Mouse (Mus musculus) MEL (cell line): Measurements from ENCODE around the gene Nck1. TPM values are rescaled to one million over a fixed set of nuclear protein-coding genes. Genes with fewer than 3 reads are reported as not detected.

Experiments
- DNase-seq: peaks from one replicate; pipeline ENCODE4 v3.0.0; 2011; ENCODE audit warnings: low read depth, low spot score
- H3K27ac ChIP-seq: 2 replicates; pipeline ENCODE4 v1.5.1; 2012; ENCODE audit warnings: low read depth, mild to moderate bottlenecking, control low read depth, low read length, moderate library complexity; ENCODE audit not compliant: control insufficient read depth
- H3K27me3 ChIP-seq, 2 experiments: fragments of 150-350 bp in 1 of 2; sonication (generic) in 1 of 2; 2 replicates each; pipeline ENCODE4 v1.6.1; 2012; ENCODE audit warnings: low read length in 2 of 2, mild to moderate bottlenecking in 2 of 2, improper control_type of control experiment in 1 of 2, moderate library complexity in 1 of 2; ENCODE audit not compliant: insufficient read depth in 2 of 2, control insufficient read depth in 1 of 2
- H3K36me3 ChIP-seq, 2 experiments: 2 replicates each; pipeline ENCODE4 v1.6.1; 2012 to 2014; ENCODE audit warnings: low read length in 2 of 2, improper control_type of control experiment in 1 of 2, inconsistent platforms in 1 of 2, mild to moderate bottlenecking in 1 of 2; ENCODE audit not compliant: insufficient read depth in 2 of 2, control insufficient read depth in 1 of 2
- H3K4me1 ChIP-seq, 2 experiments: fragments of 150-350 bp in 1 of 2; sonication (generic) in 1 of 2; 2 replicates each; pipeline ENCODE4 v1.6.1; 2012; ENCODE audit warnings: low read length in 2 of 2, improper control_type of control experiment in 1 of 2, mild to moderate bottlenecking in 1 of 2; ENCODE audit not compliant: insufficient read depth in 2 of 2, control insufficient read depth in 1 of 2
- H3K4me3 ChIP-seq, 2 experiments: fragments of 150-350 bp in 1 of 2; sonication (generic) in 1 of 2; 2 replicates each; pipeline ENCODE4 v1.5.1; 2012; ENCODE audit warnings: low read depth in 2 of 2, low read length in 2 of 2, mild to moderate bottlenecking in 2 of 2, moderate library complexity in 2 of 2, control low read depth in 1 of 2, improper control_type of control experiment in 1 of 2; ENCODE audit not compliant: control insufficient read depth in 1 of 2, insufficient read depth in 1 of 2
- H3K79me2 ChIP-seq: 2 replicates; pipeline ENCODE4 v1.6.1; 2012; ENCODE audit warnings: mild to moderate bottlenecking, low read length, moderate library complexity; ENCODE audit not compliant: control insufficient read depth, poor library complexity, insufficient read depth
- H3K9ac ChIP-seq: 2 replicates; pipeline ENCODE4 v1.6.1; 2012; ENCODE audit warnings: low read depth, mild to moderate bottlenecking, control low read depth, low read length, moderate library complexity; ENCODE audit not compliant: control insufficient read depth, poor library complexity, severe bottlenecking
- H3K9me3 ChIP-seq: fragments of 150-350 bp; sonication (generic); replicated peaks from 2 replicates; pipeline ENCODE4 v1.6.1; 2012; ENCODE audit warnings: mild to moderate bottlenecking, low read length, improper control_type of control experiment, moderate library complexity; ENCODE audit not compliant: insufficient read depth
- CHD1 ChIP-seq: IDR thresholded peaks from 2 replicates; pipeline ENCODE4 v1.6.1; 2012; ENCODE audit warnings: low read depth, mild to moderate bottlenecking, inconsistent platforms, low read length, improper control_type of control experiment
- CHD2 ChIP-seq: IDR thresholded peaks from 2 replicates; pipeline ENCODE4 v1.6.1; 2011; ENCODE audit warnings: low read length, improper control_type of control experiment
- CTCF ChIP-seq, 3 experiments: IDR thresholded peaks in 2 of 3; conservative IDR thresholded peaks in 1 of 3; 2 replicates each; pipeline ENCODE4 v1.5.1; 2011 to 2012; ENCODE audit warnings: low read length in 3 of 3, low read depth in 2 of 3, mild to moderate bottlenecking in 2 of 3, improper control_type of control experiment in 1 of 3, inconsistent platforms in 1 of 3, mixed read lengths in 1 of 3, moderate library complexity in 1 of 3; ENCODE audit not compliant: control insufficient read depth in 1 of 3, insufficient read depth in 1 of 3, poor library complexity in 1 of 3, severe bottlenecking in 1 of 3
- EP300 ChIP-seq, 2 experiments: IDR thresholded peaks; 2 replicates each; pipeline ENCODE4 v1.6.1; 2011; ENCODE audit warnings: improper control_type of control experiment in 2 of 2, low read length in 2 of 2, low read depth in 1 of 2, mild to moderate bottlenecking in 1 of 2
- ETS1 ChIP-seq: IDR thresholded peaks from 2 replicates; pipeline ENCODE4 v1.6.1; 2012; ENCODE audit warnings: low read depth, mild to moderate bottlenecking, inconsistent platforms, low read length, improper control_type of control experiment, moderate library complexity
- GATA1 ChIP-seq: IDR thresholded peaks from 2 replicates; pipeline ENCODE4 v1.6.1; 2011; ENCODE audit warnings: low read depth, low read length, improper control_type of control experiment
- JUND ChIP-seq: IDR thresholded peaks from 2 replicates; pipeline ENCODE4 v1.6.1; 2011; ENCODE audit warnings: low read depth, mild to moderate bottlenecking, improper control_type of control experiment, low read length
- KAT2A ChIP-seq: conservative IDR thresholded peaks from 2 replicates; pipeline ENCODE4 v1.6.1; 2012; ENCODE audit warnings: low read depth, low read length, improper control_type of control experiment, inconsistent platforms
- MAFK ChIP-seq: IDR thresholded peaks from 2 replicates; pipeline ENCODE4 v1.6.1; 2011; ENCODE audit warnings: low read depth, mild to moderate bottlenecking, low read length, improper control_type of control experiment, borderline replicate concordance
- MYB ChIP-seq: IDR thresholded peaks from 2 replicates; pipeline ENCODE4 v1.6.1; 2011; ENCODE audit warnings: mild to moderate bottlenecking, low read depth, low read length, improper control_type of control experiment
- NELFE ChIP-seq: IDR thresholded peaks from 2 replicates; pipeline ENCODE4 v1.6.1; 2011; ENCODE audit warnings: low read depth, low read length, improper control_type of control experiment
- POLR2A ChIP-seq, 2 experiments: IDR thresholded peaks; 2 replicates each; pipeline ENCODE4 v1.6.1; 2011 to 2012; ENCODE audit warnings: low read length in 2 of 2, mild to moderate bottlenecking in 2 of 2, control low read depth in 1 of 2, improper control_type of control experiment in 1 of 2, low read depth in 1 of 2, moderate library complexity in 1 of 2; ENCODE audit not compliant: control insufficient read depth in 1 of 2, insufficient read depth in 1 of 2, poor library complexity in 1 of 2
- POLR2AphosphoS5 ChIP-seq: IDR thresholded peaks from 2 replicates; pipeline ENCODE4 v1.6.1; 2012; ENCODE audit warnings: low read depth, borderline replicate concordance, mild to moderate bottlenecking, inconsistent platforms, low read length, moderate library complexity, mixed read lengths
- RCOR1 ChIP-seq: IDR thresholded peaks from 2 replicates; pipeline ENCODE4 v1.6.1; 2012; ENCODE audit warnings: low read depth, mild to moderate bottlenecking, inconsistent platforms, low read length, improper control_type of control experiment
- SIN3A ChIP-seq: IDR thresholded peaks from 2 replicates; pipeline ENCODE4 v1.6.1; 2012; ENCODE audit warnings: low read length, improper control_type of control experiment, inconsistent platforms
- SMC3 ChIP-seq: IDR thresholded peaks from 2 replicates; pipeline ENCODE4 v1.6.1; 2011; ENCODE audit warnings: low read depth, low read length, improper control_type of control experiment
- TAL1 ChIP-seq: IDR thresholded peaks from 2 replicates; pipeline ENCODE4 v1.6.1; 2012; ENCODE audit warnings: mild to moderate bottlenecking, inconsistent platforms, low read length, moderate library complexity, mixed read lengths
- TCF12 ChIP-seq: IDR thresholded peaks from 2 replicates; pipeline ENCODE4 v1.6.1; 2014; ENCODE audit warnings: low read depth, mild to moderate bottlenecking, inconsistent platforms, low read length, improper control_type of control experiment, moderate library complexity
- UBTF ChIP-seq: IDR thresholded peaks from 2 replicates; pipeline ENCODE4 v1.6.1; 2012; ENCODE audit warnings: low read depth, mild to moderate bottlenecking, inconsistent platforms, low read length, improper control_type of control experiment, moderate library complexity, borderline replicate concordance; ENCODE audit not compliant: insufficient read depth
- ZC3H11A ChIP-seq: IDR thresholded peaks from 2 replicates; pipeline ENCODE4 v1.6.1; 2012; ENCODE audit warnings: low read depth, mild to moderate bottlenecking, inconsistent platforms, low read length, improper control_type of control experiment
- ZKSCAN1 ChIP-seq: IDR thresholded peaks from 2 replicates; pipeline ENCODE4 v1.6.1; 2012; ENCODE audit warnings: low read depth, mild to moderate bottlenecking, inconsistent platforms, low read length, improper control_type of control experiment, moderate library complexity
- ZNF384 ChIP-seq: IDR thresholded peaks from 2 replicates; pipeline ENCODE4 v1.6.1; 2012; ENCODE audit warnings: low read depth, mild to moderate bottlenecking, inconsistent platforms, low read length, improper control_type of control experiment
- polyA plus RNA-seq, 2 experiments: library from polyadenylated mRNA; stranded (reverse) in 1 of 2; unstranded in 1 of 2; fragments of >175 nt in 1 of 2; fragments of >200 nt in 1 of 2; gene quantifications; 2 replicates each; pipeline versions ENCODE4 v1.2.1 to v1.2.4; 2012; ENCODE audit warnings: low replicate concordance in 2 of 2, low read depth in 1 of 2; ENCODE audit not compliant: insufficient read length in 2 of 2, insufficient read depth in 1 of 2, missing spikeins in 1 of 2
- total RNA-seq: library from RNA; depleted of rRNA; stranded (reverse); fragments of 300-350 nt; gene quantifications from 2 replicates; pipeline ENCODE4 v1.2.3, GENCODE M21; 2012

Gene Nck1
- total and polyA plus RNA-seq, 3 experiments, result 21.8 to 24.3 TPM; not detected in 1

DNA sequence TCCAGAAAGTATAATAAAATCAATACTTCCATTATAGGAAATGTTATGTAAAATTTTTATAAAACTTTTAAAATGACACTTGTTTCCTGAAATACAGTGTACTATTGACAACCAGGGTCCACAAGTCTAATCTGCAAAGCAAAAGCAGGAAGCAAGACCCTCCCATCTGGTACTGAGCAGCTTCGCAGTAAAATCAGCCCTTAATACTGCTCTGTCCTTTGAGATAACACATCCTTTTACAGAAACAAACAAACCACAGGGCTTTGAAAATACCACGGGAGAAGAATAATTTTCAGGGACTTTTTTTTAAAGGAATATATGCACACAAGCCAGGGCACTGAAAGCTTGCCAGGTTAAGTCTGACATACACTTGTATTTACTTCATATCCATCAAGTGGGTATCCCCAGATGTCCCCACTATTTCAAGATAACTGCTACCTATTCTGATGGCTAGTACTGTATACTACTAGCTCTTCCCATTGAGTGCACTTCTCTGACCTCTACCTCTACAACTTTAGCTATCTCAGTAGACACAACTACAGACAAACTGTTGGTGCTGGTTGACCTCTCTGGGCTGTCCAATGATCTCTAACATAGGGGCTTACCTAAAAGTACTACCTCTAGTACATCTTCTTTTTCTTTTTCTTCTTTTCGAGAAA is 13.0 kb downstream of the Nck1 start:
- TF ChIP-seq MAFK (no peak), GATA1 (peak; percentile 44; the same call in 1 of the 2 replicates), ETS1 (no peak), CHD1 (no peak), TAL1 (peak; percentile 53), EP300 (IDR thresholded peaks at IDR 0.05; ENCODE audit: low read depth in 1 of 2, low read length in 2 of 2) (0 out of 4 replicates have a peak, but pooled peaks have one; percentile 12 to 23)
- TF ChIP-seq, all 39 proteins: peak for 3
- H3K27ac ChIP-seq, result no peak overlapping the region
- H3K4me1 ChIP-seq, result peaks cover 16 to 23% of the 10 kb centered on the region in 2 experiments
- peak; percentile 37 for DNase-seq
- H3K36me3 ChIP-seq, result peaks cover 0 to 27% of the 10 kb centered on the region in 2 experiments; a peak in 2 of 4 replicates
- no peaks in the 10 kb centered on the region for H3K27me3 ChIP-seq
- no peaks in the 10 kb centered on the region for H3K9me3 ChIP-seq
- peaks cover 56% of the 10 kb centered on the region for H3K79me2 ChIP-seq
- no peak overlapping the region for H3K4me3 ChIP-seq
- no peak overlapping the region for H3K9ac ChIP-seq

DNA sequence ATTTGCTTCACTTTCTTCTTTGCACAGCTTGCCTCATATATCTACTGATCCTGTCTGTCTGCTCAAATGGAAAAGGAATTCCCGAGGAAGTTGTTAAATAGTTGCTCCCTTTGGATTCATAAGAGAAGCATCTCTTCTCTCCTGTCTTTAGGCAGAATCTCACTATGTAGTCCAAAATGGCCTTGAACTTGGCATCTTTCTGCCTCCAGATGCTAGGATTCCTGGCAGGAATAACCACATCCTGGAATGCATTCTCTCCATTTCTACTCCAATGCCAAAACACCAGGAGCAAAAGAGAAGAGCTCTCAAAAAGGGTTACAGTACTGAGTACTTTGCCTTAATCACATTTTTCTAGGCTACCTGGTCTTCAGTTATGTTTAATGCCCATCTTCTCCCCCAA is 14.6 kb downstream of the Nck1 start:
- no peak overlapping the region for H3K4me3 ChIP-seq
- H3K36me3 ChIP-seq, result peaks cover 0 to 28% of the 10 kb centered on the region in 2 experiments; a peak in 2 of 4 replicates
- no peak for DNase-seq
- TF ChIP-seq JUND, result no peak
- TF ChIP-seq POLR2AphosphoS5, result no peak
- no peak for TF ChIP-seq ZNF384
- H3K27me3 ChIP-seq, result no peaks in the 10 kb centered on the region
- H3K79me2 ChIP-seq, result peaks cover 52% of the 10 kb centered on the region
- peaks cover 12 to 14% of the 10 kb centered on the region in 2 experiments for H3K4me1 ChIP-seq
- H3K9ac ChIP-seq, result no peak overlapping the region
- H3K27ac ChIP-seq, result no peak overlapping the region
- H3K9me3 ChIP-seq, result no peaks in the 10 kb centered on the region

DNA sequence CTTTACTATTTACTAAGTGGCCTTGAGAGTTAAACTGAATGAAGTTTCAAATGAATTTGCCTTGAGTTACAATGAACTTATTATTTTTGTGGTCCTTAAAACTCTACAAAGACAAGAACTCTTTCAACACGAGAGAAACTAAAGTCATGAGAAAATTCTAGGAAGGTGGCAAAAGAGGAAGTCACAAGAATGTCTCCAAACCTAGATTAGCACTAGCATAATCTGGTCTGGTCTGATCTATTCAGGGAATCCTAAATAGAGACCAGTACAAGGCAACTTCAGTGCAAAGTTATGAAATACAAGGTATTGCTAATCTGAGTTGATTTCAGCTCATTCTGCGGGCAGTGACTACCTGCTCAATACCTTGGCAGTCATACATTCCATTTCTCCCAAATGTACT is 20.7 kb downstream of the Nck1 start:
- Histone ChIP-seq H3K27ac (no peak overlapping the region), H3K9ac (no peak overlapping the region), H3K4me3 (no peak overlapping the region), H3K4me1 (peaks cover 18 to 25% of the 10 kb centered on the region in 2 experiments), H3K9me3 (no peaks in the 10 kb centered on the region), H3K27me3 (no peaks in the 10 kb centered on the region), H3K79me2 (peaks cover 48% of the 10 kb centered on the region), H3K36me3 (peaks cover 0 to 49% of the 10 kb centered on the region in 2 experiments; a peak in 2 of 4 replicates)
- DNase-seq, result peak; percentile 68
- TF ChIP-seq EP300 (IDR thresholded peaks at IDR 0.05; ENCODE audit: low read depth in 1 of 2, low read length in 2 of 2), result peak; percentile 56 to 81; a peak in 3 of 4 replicates
- no peak for TF ChIP-seq POLR2A (IDR thresholded peaks at IDR 0.05; ENCODE audit: control insufficient read depth in 1 of 2, insufficient read depth in 1 of 2, low read depth in 1 of 2, low read length in 2 of 2, poor library complexity in 1 of 2)
- peak; percentile 66 for TF ChIP-seq GATA1
- TF ChIP-seq TCF12, result peak; percentile 28; the same call in 1 of the 2 replicates
- TF ChIP-seq NELFE, result no peak
- TF ChIP-seq SMC3, result no peak
- no peak for TF ChIP-seq ZKSCAN1
- no peak for TF ChIP-seq SIN3A
- no peak for TF ChIP-seq ZC3H11A
- 0 out of 2 replicates have a peak, but pooled peaks have one; percentile 13 for TF ChIP-seq TAL1
- TF ChIP-seq KAT2A, result no peak
- TF ChIP-seq ETS1, result peak; percentile 40; the same call in 1 of the 2 replicates
- peak; percentile 81 for TF ChIP-seq RCOR1
- TF ChIP-seq JUND, result no peak
- TF ChIP-seq UBTF, result no peak
- no peak for TF ChIP-seq CTCF (IDR thresholded peaks at IDR 0.05 in 2 of 3, conservative IDR thresholded peaks at IDR 0.05 in 1 of 3; ENCODE audit: control insufficient read depth in 1 of 3, insufficient read depth in 1 of 3, low read depth in 2 of 3, low read length in 3 of 3, poor library complexity in 1 of 3, severe bottlenecking in 1 of 3)
- TF ChIP-seq CHD2, result no peak
- TF ChIP-seq MYB, result no peak
